8 mouse cellular contexts compared by ENCODE assay signal in the genomic region with DNA sequence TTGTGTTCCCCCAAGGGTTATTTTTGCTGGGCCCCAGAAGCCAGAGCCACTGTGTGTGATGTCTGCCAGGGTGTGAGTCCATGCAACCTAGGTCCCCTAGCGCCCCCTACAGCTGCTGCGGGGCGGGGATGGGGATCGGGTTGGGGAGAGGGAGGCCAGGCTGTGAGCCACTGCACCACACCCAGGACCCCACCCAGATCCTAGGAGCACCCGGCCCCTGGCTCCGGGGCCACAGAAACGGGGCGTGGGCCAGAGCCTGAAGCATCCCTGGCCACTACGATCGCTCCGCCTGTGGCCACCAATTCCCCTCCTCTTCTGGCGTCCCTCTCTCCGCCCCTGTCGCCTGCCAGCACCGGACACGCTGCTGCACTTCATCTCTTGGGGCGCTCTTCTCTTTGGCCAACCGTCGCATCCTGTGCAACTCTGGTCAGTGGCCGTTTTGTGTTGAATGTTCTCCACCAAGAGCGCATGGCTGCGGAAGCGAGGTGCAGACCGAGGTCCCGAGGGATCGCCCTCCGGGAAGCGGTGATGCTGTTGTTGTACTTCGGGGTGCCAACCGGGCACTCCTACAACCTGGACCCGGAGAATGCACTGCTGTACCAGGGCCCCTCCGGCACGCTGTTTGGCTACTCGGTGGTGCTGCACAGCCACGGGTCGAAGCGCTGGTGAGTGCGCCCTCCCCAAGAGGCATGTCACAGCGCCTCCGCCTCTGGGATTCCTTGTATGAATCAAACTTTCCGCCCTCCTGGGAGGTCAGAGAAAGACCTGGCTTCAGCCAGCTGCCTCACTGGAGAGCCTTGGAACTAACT. TPM values are rescaled to one million over a fixed set of nuclear protein-coding genes. Genes with fewer than 3 reads are reported as not detected.
A peak's percentile ranks its signal among the peaks of the same experiment; 100 is the strongest.
DNase-seq lines count a peak whose midpoint lies in the region; ATAC-seq lines count a peak whose summit lies in the region.

A gene (plus strand): TSS at position 235 of the 809 bp plus-strand sequence.

- H3K4me2 ChIP-seq in hindbrain, embryonic 15.5 days, result peak within 1 kb of the TSS; percentile 94

- peak; percentile 65 to 74 for DNase-seq in cerebellum, postnatal 4 days (ENCODE audit: low spot score in 2 of 2)
- peak; percentile 45 for DNase-seq in gastrocnemius, adult 18-20 months (ENCODE audit: low spot score)
- DNase-seq in left cerebral cortex, adult 11 months (ENCODE audit: low spot score), result peak; percentile 61
- peak; percentile 84 for DNase-seq in lung, postnatal 36 days
- DNase-seq in retina, embryonic 14.5 days (ENCODE audit: low spot score), result peak; percentile 74
- peak; percentile 97 to 99 for DNase-seq in thymus, postnatal 36 days

- H3K36me3 ChIP-seq in hindbrain, embryonic 15.5 days, result no peaks in the 10 kb centered on the region

- H3K9ac ChIP-seq in hindbrain, embryonic 15.5 days, result peak within 1 kb of the TSS; percentile 45

- no peaks in the 10 kb centered on the region for H3K9me3 ChIP-seq in hindbrain, embryonic 15.5 days

- peak within 1 kb of the TSS; percentile 46 for H3K4me3 ChIP-seq in hindbrain, embryonic 15.5 days

- peak within 1 kb of the TSS; percentile 7; the same call in 1 of the 2 replicates for H3K27ac ChIP-seq in hindbrain, embryonic 15.5 days (replicated peaks)

- peaks cover 13% of the 10 kb centered on the region for H3K4me1 ChIP-seq in hindbrain, embryonic 15.5 days (replicated peaks)

- no peaks in the 10 kb centered on the region for H3K27me3 ChIP-seq in hindbrain, embryonic 15.5 days

- under 1% methylated on average over 41 of the region's 41 CpGs for WGBS in hindbrain, embryonic 15.5 days

- ATAC-seq in activated CD4-positive, CD25-positive, alpha-beta regulatory T cell, adult 4 months, result peak; percentile 65
- ATAC-seq in hindbrain, embryonic 15.5 days (ENCODE audit: low FRiP score, low read depth), result peak; percentile 88

RNA-seq across cellular contexts. Expression of the gene that starts here (rescaled TPM):
- 100 to 1,000 TPM; 154 to 180 TPM for polyA plus RNA-seq in activated CD4-positive, CD25-positive, alpha-beta regulatory T cell, adult 4 months (2017; shearing (Covaris generic))
- total RNA-seq in gastrocnemius, adult 18-20 months (2021), result 1 to 10 TPM; 4.4 to 5.1 TPM
- polyA plus RNA-seq in hindbrain, embryonic 15.5 days (2015; fragmentation: Nextera tagmentation; extraction: Ambion mirVana), result 2.7 and 3.6 TPM in 2 replicates

Comparison
In these comparisons a context has a peak if more than half of its experiments do, and no peak if none do; other contexts are left out.
1. Peak in every context shown above with its lines: DNase-seq, ATAC-seq, H3K4me3 ChIP-seq and H3K27ac ChIP-seq.
2. RNA of the gene that starts here (polyA plus RNA-seq): 154 to 180 TPM in activated CD4-positive, CD25-positive, alpha-beta regulatory T cell, adult 4 months; 2.7 to 3.6 TPM in hindbrain, embryonic 15.5 days; every median in the first group is over 10 times any median in the second.
3. DNase-seq: peak in every context shown above with its lines; median percentile 98 in thymus, postnatal 36 days; 84 in lung, postnatal 36 days; 74 in retina, embryonic 14.5 days; 70 in cerebellum, postnatal 4 days; 61 in left cerebral cortex, adult 11 months; 45 in gastrocnemius, adult 18-20 months.